Mouse (Mus musculus) CH12.LX (cell line): ENCODE measurements around the gene Acvrl1. TPM values are rescaled to one million over a fixed set of nuclear protein-coding genes. Genes with fewer than 3 reads are reported as not detected.

Source experiments
- DNase-seq: peaks from one replicate; pipeline ENCODE4 v3.0.0-alpha.2; 2013; ENCODE audit errors: extremely low read depth
- H3K27ac ChIP-seq: 2 replicates; pipeline ENCODE4 v1.5.1; 2012; ENCODE audit warnings: low read depth, mild to moderate bottlenecking, control low read depth, moderate library complexity; ENCODE audit not compliant: insufficient read depth
- H3K27me3 ChIP-seq: replicated peaks from 2 replicates; pipeline ENCODE3; 2012; ENCODE audit warnings: inconsistent platforms
- H3K36me3 ChIP-seq, 2 experiments: replicated peaks in 1 of 2; 2 replicates each; pipeline versions ENCODE3 to v1.6.1; 2012; ENCODE audit warnings: inconsistent platforms in 1 of 2, low read length in 1 of 2, mild to moderate bottlenecking in 1 of 2, mixed read lengths in 1 of 2, moderate library complexity in 1 of 2; ENCODE audit not compliant: control insufficient read depth in 1 of 2, insufficient read depth in 1 of 2
- H3K4me1 ChIP-seq, 2 experiments: 2 replicates each; pipeline ENCODE4 v1.6.1; 2012; ENCODE audit warnings: inconsistent platforms in 1 of 2, moderate library complexity in 1 of 2; ENCODE audit not compliant: insufficient read depth in 2 of 2, control insufficient read depth in 1 of 2
- H3K4me2 ChIP-seq: 2 replicates; pipeline ENCODE4 v1.6.1; 2012; ENCODE audit warnings: low read depth, mild to moderate bottlenecking, control low read depth; ENCODE audit not compliant: poor library complexity, insufficient read depth, severe bottlenecking
- H3K4me3 ChIP-seq, 3 experiments: fragments of 150-350 bp in 1 of 3; sonication (generic) in 1 of 3; replicated peaks in 1 of 3; 2 replicates each; pipeline versions ENCODE3 to v1.5.1; 2011 to 2012; ENCODE audit warnings: low read depth in 2 of 3, low read length in 2 of 3, mild to moderate bottlenecking in 2 of 3, moderate library complexity in 2 of 3, control low read depth in 1 of 3, improper control_type of control experiment in 1 of 3, inconsistent platforms in 1 of 3, mixed read lengths in 1 of 3; ENCODE audit not compliant: poor library complexity in 1 of 3
- H3K79me2 ChIP-seq: replicated peaks from 2 replicates; pipeline ENCODE4 v1.6.1; 2012; ENCODE audit warnings: mild to moderate bottlenecking, moderate library complexity; ENCODE audit not compliant: control insufficient read depth, poor library complexity, insufficient read depth, severe bottlenecking; ENCODE audit errors: extremely low read depth
- H3K9ac ChIP-seq: 2 replicates; pipeline ENCODE4 v1.6.1; 2012; ENCODE audit warnings: low read depth, mild to moderate bottlenecking, control low read depth, moderate library complexity; ENCODE audit not compliant: insufficient read depth
- H3K9me3 ChIP-seq: replicated peaks from 2 replicates; pipeline ENCODE3; 2012; ENCODE audit warnings: low read length, inconsistent platforms, mixed read lengths
- BHLHE40 ChIP-seq: IDR thresholded peaks from 2 replicates; pipeline ENCODE4 v1.6.1; 2011; ENCODE audit warnings: mild to moderate bottlenecking, low read depth, low read length, improper control_type of control experiment
- CHD2 ChIP-seq: IDR thresholded peaks from 2 replicates; pipeline ENCODE4 v1.6.1; 2011; ENCODE audit warnings: low read length, improper control_type of control experiment
- E2F4 ChIP-seq: IDR thresholded peaks from 2 replicates; pipeline ENCODE4 v1.6.1; 2011; ENCODE audit warnings: low read depth, low read length, improper control_type of control experiment; ENCODE audit not compliant: insufficient replicate concordance
- ELF1 ChIP-seq: IDR thresholded peaks from 2 replicates; pipeline ENCODE4 v1.6.1; 2014; ENCODE audit warnings: low read depth, mild to moderate bottlenecking, inconsistent platforms, low read length, improper control_type of control experiment
- EP300 ChIP-seq: IDR thresholded peaks from 2 replicates; pipeline ENCODE4 v1.6.1; 2011; ENCODE audit warnings: low read length, improper control_type of control experiment
- JUN ChIP-seq: IDR thresholded peaks from 2 replicates; pipeline ENCODE4 v1.6.1; 2011; ENCODE audit warnings: low read depth, mild to moderate bottlenecking, low read length, improper control_type of control experiment, moderate library complexity; ENCODE audit not compliant: insufficient read depth
- KAT2A ChIP-seq: IDR thresholded peaks from 2 replicates; pipeline ENCODE4 v1.6.1; 2012; ENCODE audit warnings: low read length, improper control_type of control experiment, inconsistent platforms; ENCODE audit not compliant: insufficient replicate concordance
- MAX ChIP-seq: IDR thresholded peaks from 2 replicates; pipeline ENCODE4 v1.6.1; 2011; ENCODE audit warnings: low read length, improper control_type of control experiment
- MAZ ChIP-seq: IDR thresholded peaks from 2 replicates; pipeline ENCODE4 v1.6.1; 2012; ENCODE audit warnings: low read depth, mild to moderate bottlenecking, inconsistent platforms, low read length, improper control_type of control experiment, moderate library complexity
- MEF2A ChIP-seq: IDR thresholded peaks from 2 replicates; pipeline ENCODE4 v1.6.1; 2014; ENCODE audit warnings: low read depth, mild to moderate bottlenecking, inconsistent platforms, low read length, improper control_type of control experiment, borderline replicate concordance
- MYC ChIP-seq: IDR thresholded peaks from 2 replicates; pipeline ENCODE4 v1.6.1; 2011; ENCODE audit warnings: low read depth, mild to moderate bottlenecking, improper control_type of control experiment, low read length
- NRF1 ChIP-seq: IDR thresholded peaks from 2 replicates; pipeline ENCODE4 v1.6.1; 2014; ENCODE audit warnings: low read depth, mild to moderate bottlenecking, inconsistent platforms, low read length, improper control_type of control experiment, moderate library complexity
- PAX5 ChIP-seq: IDR thresholded peaks from 2 replicates; pipeline ENCODE4 v1.6.1; 2012; ENCODE audit warnings: low read length, inconsistent platforms, mixed read lengths
- POLR2A ChIP-seq: IDR thresholded peaks from 2 replicates; pipeline ENCODE4 v1.6.1; 2011; ENCODE audit warnings: low read depth, mild to moderate bottlenecking, improper control_type of control experiment, low read length
- POLR2AphosphoS2 ChIP-seq: IDR thresholded peaks from 2 replicates; pipeline ENCODE4 v1.6.1; 2011; ENCODE audit warnings: low read depth, low read length, improper control_type of control experiment
- RAD21 ChIP-seq: IDR thresholded peaks from 2 replicates; pipeline ENCODE4 v1.6.1; 2011; ENCODE audit warnings: low read depth, mild to moderate bottlenecking, low read length, improper control_type of control experiment, moderate library complexity
- RCOR1 ChIP-seq: conservative IDR thresholded peaks from 2 replicates; pipeline ENCODE4 v1.6.1; 2012; ENCODE audit warnings: low read depth, mild to moderate bottlenecking, inconsistent platforms, low read length, improper control_type of control experiment
- SMC3 ChIP-seq: IDR thresholded peaks from 2 replicates; pipeline ENCODE4 v1.6.1; 2011; ENCODE audit warnings: low read depth, low read length, improper control_type of control experiment
- TBP ChIP-seq: conservative IDR thresholded peaks from 2 replicates; pipeline ENCODE4 v1.6.1; 2011; ENCODE audit warnings: low read depth, low read length, improper control_type of control experiment
- TCF12 ChIP-seq: IDR thresholded peaks from 2 replicates; pipeline ENCODE4 v1.6.1; 2014; ENCODE audit warnings: low read depth, mild to moderate bottlenecking, inconsistent platforms, low read length, improper control_type of control experiment
- ZKSCAN1 ChIP-seq: IDR thresholded peaks from 2 replicates; pipeline ENCODE4 v1.6.1; 2012; ENCODE audit warnings: low read depth, inconsistent platforms, low read length, improper control_type of control experiment, borderline replicate concordance
- ZNF384 ChIP-seq: IDR thresholded peaks from 2 replicates; pipeline ENCODE4 v1.6.1; 2012; ENCODE audit warnings: low read depth, low read length, improper control_type of control experiment, inconsistent platforms
- dilution Hi-C: fragments of 300-500 bp; cut with MboI; formaldehyde crosslinking; loops from 2 replicates; pipeline ENCODE4 v1.14.3; 2020; ENCODE audit warnings: low sequenced_read_pairs; ENCODE audit not compliant: extremely low pct_unique_long_range_greater_than_20kb, extremely low pct_ligation_motif_present
- in situ Hi-C: fragments of 300-500 bp; cut with MboI; formaldehyde crosslinking; loops from 3 replicates; pipeline ENCODE4 v1.14.3; 2019; ENCODE audit warnings: low sequenced_read_pairs, low pct_ligation_motif_present, low pct_unique_long_range_greater_than_20kb, mixed read lengths
- polyA plus RNA-seq: library from polyadenylated mRNA; unstranded; fragments of >175 nt; gene quantifications from 2 replicates; pipeline ENCODE4 v1.2.1, GENCODE M21; 2012; ENCODE audit warnings: low read depth; ENCODE audit not compliant: insufficient read length
- total RNA-seq, 2 experiments: library from RNA; depleted of rRNA; stranded (reverse); fragments of 300-350 nt in 1 of 2; fragments of >200 nt in 1 of 2; gene quantifications; 2 replicates each; pipeline ENCODE4 v1.2.3; 2012 to 2014

The Acvrl1 gene
- total and polyA plus RNA-seq, 3 experiments: 4.0 to 9.5 (median 5.2) TPM

GRCm38 (mm10) chr15:101139885-101140284, 11.6 kb downstream of the Acvrl1 start:
- dilution Hi-C loops (no loop called here), in situ Hi-C loops (no loop called here)
- TF ChIP-seq RCOR1 (no peak), POLR2A (no peak), RAD21 (no peak), EP300 (no peak), JUN (no peak), MAZ (no peak), SMC3 (no peak), ELF1 (no peak), MYC (no peak), PAX5 (no peak), NRF1 (no peak), MEF2A (no peak)
- Histone ChIP-seq H3K27ac (no peak overlapping the region), H3K4me2 (no peak overlapping the region), H3K4me3 (no peak overlapping the region), H3K27me3 (no peaks in the 10 kb centered on the region), H3K79me2 (no peaks in the 10 kb centered on the region), H3K36me3 (peaks cover 0 to 38% of the 10 kb centered on the region in 2 experiments), H3K9ac (no peak overlapping the region), H3K4me1 (peaks cover 25 to 86% of the 10 kb centered on the region in 2 experiments), H3K9me3 (no peaks in the 10 kb centered on the region)
- DNase-seq: no peak

- Histone ChIP-seq H3K4me1 (peaks cover 25 to 84% of the 10 kb centered on the region in 2 experiments), H3K27me3 (no peaks in the 10 kb centered on the region), H3K4me3 (no peak overlapping the region), H3K9me3 (no peaks in the 10 kb centered on the region), H3K27ac (no peak overlapping the region), H3K9ac (no peak overlapping the region), H3K36me3 (peaks cover 0 to 38% of the 10 kb centered on the region in 2 experiments), H3K79me2 (no peaks in the 10 kb centered on the region), H3K4me2 (no peak overlapping the region)
- dilution Hi-C loops (no loop called here), in situ Hi-C loops (no loop called here)
- TF ChIP-seq RCOR1 (no peak), ZKSCAN1 (no peak), ZNF384 (no peak), E2F4 (no peak), RAD21 (no peak), NRF1 (no peak), BHLHE40 (no peak), TCF12 (no peak), POLR2AphosphoS2 (no peak), KAT2A (no peak), TBP (no peak), CHD2 (no peak), MAX (no peak)
- no peak for DNase-seq
These were observed 12.3 kb downstream of the Acvrl1 start for GRCm38 (mm10) chr15:101140587-101140986.
